Mouse (Mus musculus) thymus, postnatal 0 days (tissue): ENCODE measurements around the gene Suco. TPM values are rescaled to one million over a fixed set of nuclear protein-coding genes. Genes with fewer than 3 reads are reported as not detected.

Experiments used
- DNase-seq: peaks from one replicate; pipeline ENCODE4 v3.0.0-alpha.2; 2015; ENCODE audit warnings: low spot score
- polyA plus RNA-seq: library from polyadenylated mRNA; unstranded; fragments of >200 nt; fragmentation: Nextera tagmentation; extraction: Ambion mirVana; gene quantifications from 2 replicates; pipeline ENCODE4 v1.2.1, GENCODE M21; 2015

Suco gene
- 17.8 and 25.0 TPM in 2 replicates for polyA plus RNA-seq

- peak; percentile 100 for DNase-seq
Measured at GRCm38 (mm10) chr1:161876553-161877447, at the start of gene Suco. Gene Suco, minus strand, starts transcription at chr1:161876682.

- DNase-seq: no peak
Measured at GRCm38 (mm10) chr1:161925281-161925805, 48.9 kb upstream of the Suco start.

- DNase-seq: no peak
Measured at GRCm38 (mm10) chr1:161924321-161924720, 47.8 kb upstream of the Suco start.

GRCm38 (mm10) chr1:161921928-161922327, 45.4 kb upstream of the Suco start:
- no peak for DNase-seq

- DNase-seq: no peak
Measured at GRCm38 (mm10) chr1:161920475-161921454, 44.3 kb upstream of the Suco start.

GRCm38 (mm10) chr1:161919594-161919993, 43.1 kb upstream of the Suco start:
- DNase-seq: no peak

- DNase-seq: no peak
Measured at GRCm38 (mm10) chr1:161918682-161919372, 42.3 kb upstream of the Suco start.

- no peak for DNase-seq
Measured at GRCm38 (mm10) chr1:161917940-161918484, 41.5 kb upstream of the Suco start.

GRCm38 (mm10) chr1:161916036-161916435, 39.6 kb upstream of the Suco start:
- no peak for DNase-seq

GRCm38 (mm10) chr1:161913648-161913984, 37.1 kb upstream of the Suco start:
- no peak for DNase-seq

- DNase-seq: no peak
Measured at GRCm38 (mm10) chr1:161912940-161913647, 36.6 kb upstream of the Suco start.

GRCm38 (mm10) chr1:161909074-161909473, 32.6 kb upstream of the Suco start:
- DNase-seq: no peak

GRCm38 (mm10) chr1:161907795-161908457, 31.4 kb upstream of the Suco start:
- DNase-seq: peak; percentile 8

- DNase-seq: no peak
Measured at GRCm38 (mm10) chr1:161907111-161907510, 30.6 kb upstream of the Suco start.

GRCm38 (mm10) chr1:161902692-161903452, 26.4 kb upstream of the Suco start:
- no peak for DNase-seq

- no peak for DNase-seq
Measured at GRCm38 (mm10) chr1:161900129-161900528, 23.6 kb upstream of the Suco start.

- no peak for DNase-seq
Measured at GRCm38 (mm10) chr1:161897235-161897634, 20.8 kb upstream of the Suco start.

- DNase-seq: no peak
Measured at GRCm38 (mm10) chr1:161896130-161896529, 19.6 kb upstream of the Suco start.

GRCm38 (mm10) chr1:161895014-161895413, 18.5 kb upstream of the Suco start:
- no peak for DNase-seq
